Mouse (Mus musculus) megakaryocyte, embryonic 14.5 days (primary cell): ENCODE measurements at regions not wholly inside any gene's neighbourhood (a gene's known extent, or its start where the extent isn't known, plus 50 kb on each side); places are given as distances from the start of the nearest gene placed in this dataset.
"Not testable (repeated sequence)": the region's sequence is repeated elsewhere in the genome, so short reads cannot be mapped to it uniquely, and the experiment has no call there.

Experiments used
- H3K27me3 ChIP-seq: replicated peaks from 2 replicates; pipeline ENCODE3; 2012; ENCODE audit warnings: inconsistent platforms
- H3K36me3 ChIP-seq: replicated peaks from 2 replicates; pipeline ENCODE3; 2012; ENCODE audit warnings: low read length, inconsistent platforms, mixed read lengths
- H3K4me1 ChIP-seq: 2 replicates; pipeline ENCODE4 v1.6.1; 2012; ENCODE audit warnings: inconsistent platforms
- H3K4me3 ChIP-seq: replicated peaks from 2 replicates; pipeline ENCODE3; 2012; ENCODE audit warnings: moderate library complexity, mild to moderate bottlenecking, inconsistent platforms
- H3K9me3 ChIP-seq: 2 replicates; pipeline ENCODE4 v1.6.1; 2012; ENCODE audit warnings: inconsistent platforms
- FLI1 ChIP-seq: IDR thresholded peaks from 2 replicates; pipeline ENCODE4 v1.6.1; 2012; ENCODE audit warnings: low read length, inconsistent platforms, mixed read lengths
- GATA1 ChIP-seq: IDR thresholded peaks from 3 replicates; pipeline ENCODE4 v1.6.1; 2012; ENCODE audit warnings: mixed read lengths, low read length, inconsistent platforms, borderline replicate concordance

- Histone ChIP-seq H3K4me3 (no peak overlapping the region), H3K4me1 (peaks cover 9% of the 10 kb centered on the region; the same call in 1 of the 2 replicates), H3K36me3 (no peaks in the 10 kb centered on the region), H3K27me3 (no peaks in the 10 kb centered on the region), H3K9me3 (no peaks in the 10 kb centered on the region)
- TF ChIP-seq GATA1 (no peak), FLI1 (no peak)
Measured at GRCm38 (mm10) chr12:113907751-113908150, 364.0 kb downstream of the Adam6a start.

GRCm38 (mm10) chr12:113911770-113912169, 368.1 kb downstream of the Adam6a start:
- H3K4me1 ChIP-seq = peaks cover under 1% of the 10 kb centered on the region; the same call in 1 of the 2 replicates
- H3K4me3 ChIP-seq = no peak overlapping the region
- no peaks in the 10 kb centered on the region for H3K9me3 ChIP-seq
- no peaks in the 10 kb centered on the region for H3K36me3 ChIP-seq
- TF ChIP-seq FLI1 = no peak
- TF ChIP-seq GATA1 = no peak
- H3K27me3 ChIP-seq = no peaks in the 10 kb centered on the region

- Histone ChIP-seq H3K4me1 (peaks cover 10% of the 10 kb centered on the region; the same call in 1 of the 2 replicates), H3K9me3 (no peaks in the 10 kb centered on the region), H3K27me3 (no peaks in the 10 kb centered on the region), H3K4me3 (no peak overlapping the region), H3K36me3 (no peaks in the 10 kb centered on the region)
- no peak for TF ChIP-seq GATA1
- TF ChIP-seq FLI1 = no peak
Measured at GRCm38 (mm10) chr12:113940721-113941120, 397.0 kb downstream of the Adam6a start.

- H3K9me3 ChIP-seq, H3K4me3 ChIP-seq, H3K36me3 ChIP-seq, H3K27me3 ChIP-seq: not testable (repeated sequence)
- H3K4me1 ChIP-seq = peaks cover 10% of the 10 kb centered on the region; the same call in 1 of the 2 replicates
- TF ChIP-seq GATA1 = peak; percentile 29; the same call in 1 of the 3 replicates
Measured at GRCm38 (mm10) chr12:113943661-113944327, 400.1 kb downstream of the Adam6a start.

- not testable (repeated sequence) for H3K4me3 ChIP-seq
Measured at GRCm38 (mm10) chr12:113945786-113946185, 402.1 kb downstream of the Adam6a start.

GRCm38 (mm10) chr12:113948017-113948416, 404.3 kb downstream of the Adam6a start:
- peaks cover 10% of the 10 kb centered on the region; the same call in 1 of the 2 replicates for H3K4me1 ChIP-seq
- H3K9me3 ChIP-seq, H3K27me3 ChIP-seq, H3K36me3 ChIP-seq, H3K4me3 ChIP-seq: not testable (repeated sequence)

More at GRCm38 (mm10) chr12:113945786-113946185, 402.1 kb downstream of the Adam6a start:
- H3K9me3 ChIP-seq, H3K36me3 ChIP-seq, H3K27me3 ChIP-seq: not testable (repeated sequence)
- peaks cover 10% of the 10 kb centered on the region; the same call in 1 of the 2 replicates for H3K4me1 ChIP-seq

GRCm38 (mm10) chr12:113974271-113974670, 430.6 kb downstream of the Adam6a start:
- no peaks in the 10 kb centered on the region for H3K36me3 ChIP-seq
- H3K9me3 ChIP-seq = no peaks in the 10 kb centered on the region
- H3K4me1 ChIP-seq = no peaks in the 10 kb centered on the region
- TF ChIP-seq GATA1 (no peak), FLI1 (no peak)
- no peak overlapping the region for H3K4me3 ChIP-seq
- H3K27me3 ChIP-seq = no peaks in the 10 kb centered on the region

- not testable (repeated sequence) for H3K4me3 ChIP-seq, H3K27me3 ChIP-seq, H3K9me3 ChIP-seq, H3K4me1 ChIP-seq, H3K36me3 ChIP-seq
Measured at GRCm38 (mm10) chr12:113981613-113982012, 437.9 kb downstream of the Adam6a start.

- no peaks in the 10 kb centered on the region for H3K36me3 ChIP-seq
- H3K9me3 ChIP-seq = no peaks in the 10 kb centered on the region
- TF ChIP-seq FLI1 (no peak), GATA1 (no peak)
- no peaks in the 10 kb centered on the region for H3K27me3 ChIP-seq
- H3K4me1 ChIP-seq = no peaks in the 10 kb centered on the region
- H3K4me3 ChIP-seq = no peak overlapping the region
Measured at GRCm38 (mm10) chr12:113987233-113987990, 443.7 kb downstream of the Adam6a start.

- Histone ChIP-seq H3K27me3 (no peaks in the 10 kb centered on the region), H3K4me3 (no peak overlapping the region), H3K36me3 (no peaks in the 10 kb centered on the region), H3K4me1 (peaks cover 7% of the 10 kb centered on the region; the same call in 1 of the 2 replicates), H3K9me3 (no peaks in the 10 kb centered on the region)
- TF ChIP-seq GATA1 (no peak), FLI1 (no peak)
Measured at GRCm38 (mm10) chr12:113992425-113992824, 448.7 kb downstream of the Adam6a start.

GRCm38 (mm10) chr12:113994284-113994683, 450.6 kb downstream of the Adam6a start:
- not testable (repeated sequence) for H3K27me3 ChIP-seq, H3K4me3 ChIP-seq, H3K4me1 ChIP-seq, H3K36me3 ChIP-seq, H3K9me3 ChIP-seq

GRCm38 (mm10) chr12:114008491-114008890, 464.8 kb downstream of the Adam6a start:
- not testable (repeated sequence) for H3K9me3 ChIP-seq, H3K36me3 ChIP-seq, H3K4me1 ChIP-seq, H3K4me3 ChIP-seq, H3K27me3 ChIP-seq
